Mouse (Mus musculus) MEL (cell line): ENCODE data around the gene Pip5kl1. TPM values are rescaled to one million over a fixed set of nuclear protein-coding genes. Genes with fewer than 3 reads are reported as not detected.

ENCODE experiments used
- DNase-seq: peaks from one replicate; pipeline ENCODE4 v3.0.0; 2011; ENCODE audit warnings: low read depth, low spot score
- H3K27ac ChIP-seq: 2 replicates; pipeline ENCODE4 v1.5.1; 2012; ENCODE audit warnings: low read depth, mild to moderate bottlenecking, control low read depth, low read length, moderate library complexity; ENCODE audit not compliant: control insufficient read depth
- H3K27me3 ChIP-seq, 2 experiments: fragments of 150-350 bp in 1 of 2; sonication (generic) in 1 of 2; 2 replicates each; pipeline ENCODE4 v1.6.1; 2012; ENCODE audit warnings: low read length in 2 of 2, mild to moderate bottlenecking in 2 of 2, improper control_type of control experiment in 1 of 2, moderate library complexity in 1 of 2; ENCODE audit not compliant: insufficient read depth in 2 of 2, control insufficient read depth in 1 of 2
- H3K36me3 ChIP-seq, 2 experiments: 2 replicates each; pipeline ENCODE4 v1.6.1; 2012 to 2014; ENCODE audit warnings: low read length in 2 of 2, improper control_type of control experiment in 1 of 2, inconsistent platforms in 1 of 2, mild to moderate bottlenecking in 1 of 2; ENCODE audit not compliant: insufficient read depth in 2 of 2, control insufficient read depth in 1 of 2
- H3K4me1 ChIP-seq, 2 experiments: fragments of 150-350 bp in 1 of 2; sonication (generic) in 1 of 2; 2 replicates each; pipeline ENCODE4 v1.6.1; 2012; ENCODE audit warnings: low read length in 2 of 2, improper control_type of control experiment in 1 of 2, mild to moderate bottlenecking in 1 of 2; ENCODE audit not compliant: insufficient read depth in 2 of 2, control insufficient read depth in 1 of 2
- H3K4me3 ChIP-seq, 2 experiments: fragments of 150-350 bp in 1 of 2; sonication (generic) in 1 of 2; 2 replicates each; pipeline ENCODE4 v1.5.1; 2012; ENCODE audit warnings: low read depth in 2 of 2, low read length in 2 of 2, mild to moderate bottlenecking in 2 of 2, moderate library complexity in 2 of 2, control low read depth in 1 of 2, improper control_type of control experiment in 1 of 2; ENCODE audit not compliant: control insufficient read depth in 1 of 2, insufficient read depth in 1 of 2
- H3K79me2 ChIP-seq: 2 replicates; pipeline ENCODE4 v1.6.1; 2012; ENCODE audit warnings: mild to moderate bottlenecking, low read length, moderate library complexity; ENCODE audit not compliant: control insufficient read depth, poor library complexity, insufficient read depth
- H3K9ac ChIP-seq: 2 replicates; pipeline ENCODE4 v1.6.1; 2012; ENCODE audit warnings: low read depth, mild to moderate bottlenecking, control low read depth, low read length, moderate library complexity; ENCODE audit not compliant: control insufficient read depth, poor library complexity, severe bottlenecking
- H3K9me3 ChIP-seq: fragments of 150-350 bp; sonication (generic); replicated peaks from 2 replicates; pipeline ENCODE4 v1.6.1; 2012; ENCODE audit warnings: mild to moderate bottlenecking, low read length, improper control_type of control experiment, moderate library complexity; ENCODE audit not compliant: insufficient read depth
- CHD2 ChIP-seq: IDR thresholded peaks from 2 replicates; pipeline ENCODE4 v1.6.1; 2011; ENCODE audit warnings: low read length, improper control_type of control experiment
- E2F4 ChIP-seq: IDR thresholded peaks from 2 replicates; pipeline ENCODE4 v1.6.1; 2011; ENCODE audit warnings: low read depth, low read length, improper control_type of control experiment, borderline replicate concordance
- ETS1 ChIP-seq: IDR thresholded peaks from 2 replicates; pipeline ENCODE4 v1.6.1; 2012; ENCODE audit warnings: low read depth, mild to moderate bottlenecking, inconsistent platforms, low read length, improper control_type of control experiment, moderate library complexity
- GABPA ChIP-seq: IDR thresholded peaks from 2 replicates; pipeline ENCODE4 v1.6.1; 2012; ENCODE audit warnings: low read depth, mild to moderate bottlenecking, inconsistent platforms, low read length, improper control_type of control experiment, moderate library complexity
- HCFC1 ChIP-seq: IDR thresholded peaks from 2 replicates; pipeline ENCODE4 v1.6.1; 2012; ENCODE audit warnings: low read depth, mild to moderate bottlenecking, inconsistent platforms, low read length, improper control_type of control experiment, moderate library complexity
- MAFK ChIP-seq: IDR thresholded peaks from 2 replicates; pipeline ENCODE4 v1.6.1; 2011; ENCODE audit warnings: low read depth, mild to moderate bottlenecking, low read length, improper control_type of control experiment, borderline replicate concordance
- MAX ChIP-seq: IDR thresholded peaks from 2 replicates; pipeline ENCODE4 v1.6.1; 2011; ENCODE audit warnings: low read length, improper control_type of control experiment
- MAZ ChIP-seq: IDR thresholded peaks from 2 replicates; pipeline ENCODE4 v1.6.1; 2012; ENCODE audit warnings: low read depth, mild to moderate bottlenecking, inconsistent platforms, low read length, improper control_type of control experiment
- MEF2A ChIP-seq: IDR thresholded peaks from 2 replicates; pipeline ENCODE4 v1.6.1; 2014; ENCODE audit warnings: low read depth, mild to moderate bottlenecking, inconsistent platforms, low read length, improper control_type of control experiment; ENCODE audit not compliant: poor library complexity, insufficient replicate concordance, severe bottlenecking; ENCODE audit errors: extremely low read depth
- MXI1 ChIP-seq: IDR thresholded peaks from 2 replicates; pipeline ENCODE4 v1.6.1; 2011; ENCODE audit warnings: mild to moderate bottlenecking, low read depth, low read length, improper control_type of control experiment
- MYB ChIP-seq: IDR thresholded peaks from 2 replicates; pipeline ENCODE4 v1.6.1; 2011; ENCODE audit warnings: mild to moderate bottlenecking, low read depth, low read length, improper control_type of control experiment
- MYC ChIP-seq: IDR thresholded peaks from 2 replicates; pipeline ENCODE4 v1.6.1; 2011; ENCODE audit warnings: low read depth, mild to moderate bottlenecking, low read length, improper control_type of control experiment, moderate library complexity
- NRF1 ChIP-seq: IDR thresholded peaks from 2 replicates; pipeline ENCODE4 v1.6.1; 2014; ENCODE audit warnings: low read depth, mild to moderate bottlenecking, inconsistent platforms, low read length, improper control_type of control experiment, moderate library complexity; ENCODE audit not compliant: poor library complexity, insufficient read depth, severe bottlenecking
- POLR2AphosphoS2 ChIP-seq: IDR thresholded peaks from 2 replicates; pipeline ENCODE4 v1.6.1; 2011; ENCODE audit warnings: low read length, improper control_type of control experiment
- RCOR1 ChIP-seq: IDR thresholded peaks from 2 replicates; pipeline ENCODE4 v1.6.1; 2012; ENCODE audit warnings: low read depth, mild to moderate bottlenecking, inconsistent platforms, low read length, improper control_type of control experiment
- SIN3A ChIP-seq: IDR thresholded peaks from 2 replicates; pipeline ENCODE4 v1.6.1; 2012; ENCODE audit warnings: low read length, improper control_type of control experiment, inconsistent platforms
- SMC3 ChIP-seq: IDR thresholded peaks from 2 replicates; pipeline ENCODE4 v1.6.1; 2011; ENCODE audit warnings: low read depth, low read length, improper control_type of control experiment
- TBP ChIP-seq: IDR thresholded peaks from 2 replicates; pipeline ENCODE4 v1.8.0; 2011; ENCODE audit warnings: low read depth, low read length, improper control_type of control experiment
- USF1 ChIP-seq: IDR thresholded peaks from 2 replicates; pipeline ENCODE4 v1.6.1; 2014; ENCODE audit warnings: low read depth, mild to moderate bottlenecking, inconsistent platforms, low read length, improper control_type of control experiment, moderate library complexity
- USF2 ChIP-seq, 2 experiments: IDR thresholded peaks; 2 replicates each; pipeline ENCODE4 v1.6.1; 2011 to 2012; ENCODE audit warnings: improper control_type of control experiment in 2 of 2, low read length in 2 of 2, borderline replicate concordance in 1 of 2, inconsistent platforms in 1 of 2, low read depth in 1 of 2, mild to moderate bottlenecking in 1 of 2; ENCODE audit not compliant: insufficient read depth in 1 of 2
- ZC3H11A ChIP-seq: IDR thresholded peaks from 2 replicates; pipeline ENCODE4 v1.6.1; 2012; ENCODE audit warnings: low read depth, mild to moderate bottlenecking, inconsistent platforms, low read length, improper control_type of control experiment
- ZKSCAN1 ChIP-seq: IDR thresholded peaks from 2 replicates; pipeline ENCODE4 v1.6.1; 2012; ENCODE audit warnings: low read depth, mild to moderate bottlenecking, inconsistent platforms, low read length, improper control_type of control experiment, moderate library complexity
- ZMIZ1 ChIP-seq: IDR thresholded peaks from 2 replicates; pipeline ENCODE4 v1.6.1; 2012; ENCODE audit warnings: low read depth, mild to moderate bottlenecking, inconsistent platforms, low read length, improper control_type of control experiment, moderate library complexity
- polyA plus RNA-seq, 2 experiments: library from polyadenylated mRNA; stranded (reverse) in 1 of 2; unstranded in 1 of 2; fragments of >175 nt in 1 of 2; fragments of >200 nt in 1 of 2; gene quantifications; 2 replicates each; pipeline versions ENCODE4 v1.2.1 to v1.2.4; 2012; ENCODE audit warnings: low replicate concordance in 2 of 2, low read depth in 1 of 2; ENCODE audit not compliant: insufficient read length in 2 of 2, insufficient read depth in 1 of 2, missing spikeins in 1 of 2
- total RNA-seq: library from RNA; depleted of rRNA; stranded (reverse); fragments of 300-350 nt; gene quantifications from 2 replicates; pipeline ENCODE4 v1.2.3, GENCODE M21; 2012

Gene Pip5kl1
- total and polyA plus RNA-seq, 3 experiments: 0.22 to 0.58 TPM; not detected in 1

DNA sequence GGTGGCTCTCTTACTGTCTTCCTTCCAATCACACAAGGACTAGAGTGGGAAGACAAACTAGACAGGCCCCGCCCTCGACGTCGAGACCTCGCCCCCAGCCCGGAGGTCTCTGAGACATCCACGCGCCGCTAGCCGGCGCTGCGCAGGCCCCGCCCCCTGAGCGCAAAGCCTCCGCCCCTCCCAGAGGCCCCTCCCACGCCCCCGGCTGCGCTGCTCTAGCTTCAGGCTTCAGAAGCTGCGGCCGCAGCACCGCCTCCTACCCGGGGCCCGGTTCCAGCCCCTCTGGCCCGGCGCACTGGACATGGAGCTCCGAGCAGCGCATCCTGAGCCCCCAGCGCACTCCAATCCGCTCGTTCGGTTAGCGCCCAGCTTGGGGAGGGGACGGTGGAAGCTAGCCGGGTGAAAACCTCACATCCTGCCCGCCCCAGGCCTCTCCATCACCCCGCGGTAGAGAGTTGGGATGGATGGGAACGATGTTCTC, 12.3 kb downstream of the Pip5kl1 start, which contains the start of gene St6galnac4 (continued):
- TF ChIP-seq E2F4 (no peak), ZC3H11A (no peak), SMC3 (no peak)

DNA sequence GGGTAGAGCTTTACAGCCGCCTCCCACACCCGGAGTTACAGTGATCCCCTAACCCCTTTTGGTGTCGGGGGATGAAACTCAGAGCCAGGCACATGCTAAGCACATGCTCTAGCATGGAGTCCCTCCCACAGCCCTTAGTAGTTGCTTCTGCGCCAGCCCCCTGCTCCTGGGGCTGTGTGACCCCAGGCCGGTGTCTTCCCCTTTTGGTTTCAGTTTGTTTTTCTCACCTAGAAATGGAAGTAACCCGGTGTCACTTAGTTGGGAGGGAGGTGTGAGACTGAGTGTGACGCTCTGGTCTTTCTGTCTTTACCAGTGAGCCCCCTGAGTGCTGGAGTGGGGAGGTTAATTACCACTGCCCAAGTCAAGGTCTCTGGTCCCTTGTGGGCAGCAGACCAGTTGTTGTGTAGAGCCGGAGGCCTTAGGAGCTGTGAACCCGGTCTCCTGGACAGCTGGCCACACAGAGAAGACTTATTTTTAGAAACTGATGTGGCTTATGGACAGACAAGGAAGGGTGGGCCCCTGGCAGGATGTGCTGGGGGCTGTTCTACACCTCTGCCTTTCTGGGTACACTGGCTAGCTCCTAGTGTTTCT, 13.2 kb downstream of the Pip5kl1 start:
- TF ChIP-seq TBP: no peak
- TF ChIP-seq MXI1: peak; percentile 95
- TF ChIP-seq MAFK: no peak
- TF ChIP-seq NRF1: 0 out of 2 replicates have a peak, but pooled peaks have one; percentile 42
- peak; percentile 93 for TF ChIP-seq MAX
- TF ChIP-seq ZC3H11A: no peak
- peak; percentile 98 for TF ChIP-seq MYC
- no peak for TF ChIP-seq USF1
- no peak for TF ChIP-seq MEF2A
- TF ChIP-seq MYB: no peak
- TF ChIP-seq ZMIZ1: no peak
- TF ChIP-seq RCOR1: no peak
- TF ChIP-seq CHD2: no peak
- peak; percentile 18; the same call in 1 of the 2 replicates for TF ChIP-seq ETS1
- TF ChIP-seq POLR2AphosphoS2: no peak
- TF ChIP-seq SMC3: no peak
- TF ChIP-seq GABPA: no peak
- 0 out of 2 replicates have a peak, but pooled peaks have one; percentile 69 for TF ChIP-seq SIN3A
- TF ChIP-seq HCFC1: peak; percentile 45; the same call in 1 of the 2 replicates
- no peak for TF ChIP-seq MAZ
- TF ChIP-seq ZKSCAN1: no peak
- no peak for TF ChIP-seq USF2 (IDR thresholded peaks at IDR 0.05; ENCODE audit: borderline replicate concordance in 1 of 2, insufficient read depth in 1 of 2, low read depth in 1 of 2, low read length in 2 of 2)

More for the DNA sequence above, 13.2 kb downstream of the Pip5kl1 start:
- peaks cover 0 to 15% of the 10 kb centered on the region in 2 experiments; a peak in 3 of 4 replicates for H3K36me3 ChIP-seq
- H3K27ac ChIP-seq: peak overlapping the region; percentile 61
- peaks cover 32% of the 10 kb centered on the region for H3K79me2 ChIP-seq
- no peaks in the 10 kb centered on the region for H3K27me3 ChIP-seq
- H3K4me1 ChIP-seq: peaks cover 5 to 22% of the 10 kb centered on the region in 2 experiments; a peak in 3 of 4 replicates
- DNase-seq: peak; percentile 84
- H3K9me3 ChIP-seq: no peaks in the 10 kb centered on the region
- H3K9ac ChIP-seq: peak overlapping the region; percentile 94
- peak overlapping the region; percentile 91 to 98 for H3K4me3 ChIP-seq
